In the genomic region with DNA sequence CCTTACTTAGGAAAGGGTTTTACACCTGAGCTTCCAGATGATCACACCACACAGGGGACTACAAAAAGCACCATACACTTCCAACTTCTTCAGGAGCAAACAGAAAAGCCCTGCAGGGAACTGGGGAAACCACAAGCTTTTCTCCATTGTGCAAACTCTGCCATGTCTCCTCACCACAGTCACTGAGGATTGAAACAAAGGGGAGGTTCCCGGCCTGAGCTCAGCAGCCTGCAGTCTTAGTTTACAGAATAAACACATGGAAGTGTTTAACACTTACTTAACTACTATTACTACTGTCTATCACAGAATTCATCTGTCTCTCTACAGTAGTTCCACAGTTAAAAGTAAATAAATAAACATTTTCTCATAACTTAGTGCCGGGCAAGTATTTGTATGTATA, we compare ENCODE assay signal across 30 mouse cellular contexts.
DNase-seq lines count a peak whose midpoint lies in the region; ATAC-seq and TF ChIP-seq lines count a peak whose summit lies in the region.
"Had no signal": no experiment of that assay in that cellular context is flagged by ENCODE, and none has a peak within 500 bp of the region (broad histone marks: within the 10 kb centered on the region; RNA-seq: fewer than 3 reads in every experiment).

No protein-coding gene starts in this region.

- no peaks in the 10 kb centered on the region for H3K9me3 ChIP-seq in kidney, embryonic 14.5 days (ENCODE audit: control insufficient read depth, low read length)
- H3K9me3 ChIP-seq in MEL (replicated peaks; ENCODE audit: insufficient read depth, low read length), result no peaks in the 10 kb centered on the region
- H3K9me3 ChIP-seq in embryonic facial prominence, embryonic 10.5 days, result no peaks in the 10 kb centered on the region
- H3K9me3 ChIP-seq in hindbrain, embryonic 12.5 days (replicated peaks), result no peaks in the 10 kb centered on the region
- H3K9me3 ChIP-seq: embryonic facial prominence, embryonic 12.5 days; heart, embryonic 12.5 days; hindbrain, embryonic 15.5 days; limb, embryonic 13.5 days had no signal

- H3K79me2 ChIP-seq in MEL (ENCODE audit: control insufficient read depth, insufficient read depth, low read length, poor library complexity), result no peaks in the 10 kb centered on the region

- H3K36me3 ChIP-seq in kidney, embryonic 14.5 days (ENCODE audit: control insufficient read depth, insufficient read depth, low read length), result no peaks in the 10 kb centered on the region
- peaks cover 0 to 20% of the 10 kb centered on the region in 2 experiments; a peak in 2 of 4 replicates for H3K36me3 ChIP-seq in MEL (ENCODE audit: control insufficient read depth in 1 of 2, insufficient read depth in 2 of 2, low read length in 2 of 2)
- no peaks in the 10 kb centered on the region for H3K36me3 ChIP-seq in embryonic facial prominence, embryonic 10.5 days (replicated peaks)
- H3K36me3 ChIP-seq in hindbrain, embryonic 12.5 days, result no peaks in the 10 kb centered on the region
- H3K36me3 ChIP-seq: embryonic facial prominence, embryonic 12.5 days; hindbrain, embryonic 15.5 days had no signal

- H3K4me2 ChIP-seq in kidney, embryonic 14.5 days (replicated peaks; ENCODE audit: low read depth, low read length), result no peak overlapping the region
- H3K4me2 ChIP-seq in hindbrain, embryonic 12.5 days (replicated peaks), result no peak overlapping the region
- H3K4me2 ChIP-seq: embryonic facial prominence, embryonic 12.5 days; heart, embryonic 12.5 days; hindbrain, embryonic 15.5 days; limb, embryonic 13.5 days; liver, embryonic 11.5 days had no signal

- no peak overlapping the region for H3K4me3 ChIP-seq in kidney, embryonic 14.5 days (ENCODE audit: low read length)
- no peak overlapping the region for H3K4me3 ChIP-seq in MEL (ENCODE audit: control insufficient read depth in 1 of 2, insufficient read depth in 1 of 2, low read depth in 2 of 2, low read length in 2 of 2)
- no peak overlapping the region for H3K4me3 ChIP-seq in embryonic facial prominence, embryonic 10.5 days
- H3K4me3 ChIP-seq in hindbrain, embryonic 12.5 days, result no peak overlapping the region
- H3K4me3 ChIP-seq: embryonic facial prominence, embryonic 12.5 days; erythroblast, embryonic 14.5 days; heart, adult 2 months; heart, embryonic 12.5 days; hindbrain, embryonic 15.5 days; layer of hippocampus, adult 2 months; left cerebral cortex, adult 2 months; limb, embryonic 13.5 days had no signal

- ATAC-seq in kidney, embryonic 14.5 days (ENCODE audit: low FRiP score, low TSS enrichment), result peak; percentile 69; the same call in 1 of the 2 replicates
- ATAC-seq in megakaryocyte, adult 5-6 weeks (ENCODE audit: poor library complexity, severe bottlenecking), result peak; percentile 44
- no peak for ATAC-seq in hindbrain, embryonic 12.5 days (ENCODE audit: low FRiP score)
- ATAC-seq: CD4-positive, CD25-positive, alpha-beta regulatory T cell, adult 4 months; forebrain, embryonic 16.5 days; inflammation-experienced regulatory T-cells, adult 6 months; lung, postnatal 0 days; midbrain, embryonic 16.5 days had no signal

- no peaks in the 10 kb centered on the region for H3K4me1 ChIP-seq in kidney, embryonic 14.5 days (ENCODE audit: control insufficient read depth, insufficient read depth, low read length)
- peaks cover 15 to 25% of the 10 kb centered on the region in 2 experiments for H3K4me1 ChIP-seq in MEL (ENCODE audit: control insufficient read depth in 1 of 2, insufficient read depth in 2 of 2, low read length in 2 of 2)
- peaks cover 20% of the 10 kb centered on the region for H3K4me1 ChIP-seq in embryonic facial prominence, embryonic 10.5 days
- H3K4me1 ChIP-seq in hindbrain, embryonic 12.5 days, result peaks cover 7% of the 10 kb centered on the region; the same call in 1 of the 2 replicates
- H3K4me1 ChIP-seq: embryonic facial prominence, embryonic 12.5 days; hindbrain, embryonic 15.5 days had no signal

- H3K9ac ChIP-seq in kidney, embryonic 14.5 days (ENCODE audit: low read depth, low read length), result no peak overlapping the region
- H3K9ac ChIP-seq in MEL (ENCODE audit: control insufficient read depth, low read depth, low read length, poor library complexity, severe bottlenecking), result no peak overlapping the region
- H3K9ac ChIP-seq in hindbrain, embryonic 12.5 days, result no peak overlapping the region
- H3K9ac ChIP-seq: embryonic facial prominence, embryonic 12.5 days; heart, embryonic 12.5 days; hindbrain, embryonic 15.5 days; limb, embryonic 13.5 days had no signal

- no peak for TF ChIP-seq CTCF in MEL (IDR thresholded peaks at IDR 0.05 in 2 of 3, conservative IDR thresholded peaks at IDR 0.05 in 1 of 3; ENCODE audit: control insufficient read depth in 1 of 3, insufficient read depth in 1 of 3, low read depth in 2 of 3, low read length in 3 of 3, poor library complexity in 1 of 3, severe bottlenecking in 1 of 3)

- H3K27ac ChIP-seq in kidney, embryonic 14.5 days (ENCODE audit: low read depth, low read length), result no peak overlapping the region
- H3K27ac ChIP-seq in MEL (ENCODE audit: control insufficient read depth, low read depth, low read length), result peak overlapping the region; percentile 19; the same call in 1 of the 2 replicates
- H3K27ac ChIP-seq in embryonic facial prominence, embryonic 10.5 days (replicated peaks), result peak overlapping the region; percentile 67
- H3K27ac ChIP-seq in hindbrain, embryonic 12.5 days, result no peak overlapping the region
- H3K27ac ChIP-seq: embryonic facial prominence, embryonic 12.5 days; heart, adult 2 months; hindbrain, embryonic 15.5 days; layer of hippocampus, adult 2 months; left cerebral cortex, adult 2 months; limb, embryonic 13.5 days had no signal

- H3K27me3 ChIP-seq in kidney, embryonic 14.5 days (ENCODE audit: control insufficient read depth, insufficient read depth, low read length), result no peaks in the 10 kb centered on the region
- H3K27me3 ChIP-seq in MEL (ENCODE audit: control insufficient read depth in 1 of 2, insufficient read depth in 2 of 2, low read length in 2 of 2), result no peaks in the 10 kb centered on the region
- no peaks in the 10 kb centered on the region for H3K27me3 ChIP-seq in embryonic facial prominence, embryonic 10.5 days (replicated peaks; ENCODE audit: low read depth, poor library complexity, severe bottlenecking)
- H3K27me3 ChIP-seq in hindbrain, embryonic 12.5 days, result no peaks in the 10 kb centered on the region
- H3K27me3 ChIP-seq: heart, embryonic 12.5 days; hindbrain, embryonic 15.5 days; limb, embryonic 13.5 days had no signal

- TF ChIP-seq EP300 in MEL (IDR thresholded peaks at IDR 0.05; ENCODE audit: low read depth in 1 of 2, low read length in 2 of 2), result no peak

- no peak for TF ChIP-seq RAD21 in MEL (IDR thresholded peaks at IDR 0.05; ENCODE audit: low read depth, low read length)

- WGBS in kidney, embryonic 14.5 days, result 14% methylated on average over 2 of the region's 2 CpGs
- 30% methylated on average over 2 of the region's 2 CpGs for WGBS in embryonic facial prominence, embryonic 10.5 days
- 48% methylated on average over 2 of the region's 2 CpGs for WGBS in hindbrain, embryonic 12.5 days

- no peak for DNase-seq in kidney, postnatal 10 days
- no peak for DNase-seq in MEL (ENCODE audit: low read depth, low spot score)
- DNase-seq in embryonic facial prominence, embryonic 10.5 days (ENCODE audit: low spot score), result peak; percentile 14
- no peak for DNase-seq in layer of hippocampus, adult 11-12 months (ENCODE audit: low spot score)
- DNase-seq: adrenal gland, postnatal 25 days; cerebellum, adult 18-20 months; cerebellum, postnatal 10 days; gastrocnemius, postnatal 10 days; heart, adult 2 months; kidney, adult 11 months; kidney, postnatal 25 days; lung, postnatal 4 days; thymus, adult 2 months; thymus, postnatal 4 days had no signal

- TF ChIP-seq POLR2A in MEL (IDR thresholded peaks at IDR 0.05; ENCODE audit: control insufficient read depth in 1 of 2, insufficient read depth in 1 of 2, low read depth in 1 of 2, low read length in 2 of 2, poor library complexity in 1 of 2), result no peak

TF ChIP-seq in MEL, 35 proteins besides CTCF, POLR2A, EP300 and RAD21:
- TF ChIP-seq POLR2AphosphoS5 (IDR thresholded peaks at IDR 0.05; ENCODE audit: borderline replicate concordance, low read depth, low read length), result no peak

Comparison
In these comparisons a context has a peak if more than half of its experiments do, and no peak if none do; other contexts are left out.
1. H3K27ac ChIP-seq: peak in MEL (single experiment) and embryonic facial prominence, embryonic 10.5 days (single experiment); none in kidney, embryonic 14.5 days (single experiment) and hindbrain, embryonic 12.5 days (single experiment).